Mouse (Mus musculus): Measurements from ENCODE around the gene Smcp.

Gene Smcp

GRCm38 (mm10) chr3:92588858-92589257 lies at the start of gene Smcp:
Gene Smcp, minus strand, starts transcription at chr3:92588997.
- in situ Hi-C loops (cut with MboI, MseI) = no loop called here

GRCm38 (mm10) chr3:92638653-92638991 lies 49.8 kb upstream of the Smcp start:
- in situ Hi-C loops (cut with MboI, MseI) = no loop called here

- in situ Hi-C loops (cut with MboI, MseI) = no loop called here
Observed at GRCm38 (mm10) chr3:92637745-92638652, 49.2 kb upstream of the Smcp start.

- in situ Hi-C loops (cut with MboI, MseI) = loop anchor here in 1 of 2 experiments (25.0 kb wide), 1 partner anchor 959 kb away; no protein-coding TSS in a partner anchor
Observed at GRCm38 (mm10) chr3:92621560-92621959, 32.8 kb upstream of the Smcp start, which contains the start of gene Lce6a. Gene Lce6a, minus strand, starts transcription at chr3:92621660.

- in situ Hi-C loops (cut with MboI, MseI) = loop anchor here in 1 of 2 experiments (25.0 kb wide), 1 partner anchor 948 kb away; no protein-coding TSS in a partner anchor
Observed at GRCm38 (mm10) chr3:92609804-92610203, 21.0 kb upstream of the Smcp start.

- in situ Hi-C loops (cut with MboI, MseI) = loop anchor here in 1 of 2 experiments (25.0 kb wide), 1 partner anchor 945 kb away; no protein-coding TSS in a partner anchor
Observed at GRCm38 (mm10) chr3:92607392-92607791, 18.6 kb upstream of the Smcp start, which contains the start of gene 2210017I01Rik. Gene 2210017I01Rik, minus strand, starts transcription at chr3:92607492.

- in situ Hi-C loops (cut with MboI, MseI) = loop anchor here (5.0 to 25.0 kb wide), 3 partner anchors 445 to 940 kb away; no protein-coding TSS in a partner anchor
Observed at GRCm38 (mm10) chr3:92602169-92602568, 13.4 kb upstream of the Smcp start.

- in situ Hi-C loops (cut with MboI, MseI) = loop anchor here (5.0 to 25.0 kb wide), 3 partner anchors 443 to 938 kb away; no protein-coding TSS in a partner anchor
Observed at GRCm38 (mm10) chr3:92600456-92600855, 11.7 kb upstream of the Smcp start.

- in situ Hi-C loops (cut with MboI, MseI) = loop anchor here (5.0 to 25.0 kb wide), 3 partner anchors 443 to 938 kb away; no protein-coding TSS in a partner anchor
Observed at GRCm38 (mm10) chr3:92599973-92600372, 11.2 kb upstream of the Smcp start.

- in situ Hi-C loops (cut with MboI, MseI) = no loop called here
Observed at GRCm38 (mm10) chr3:92598429-92598828, 9.6 kb upstream of the Smcp start.

GRCm38 (mm10) chr3:92587190-92587589 lies 1.6 kb downstream of the Smcp start:
- in situ Hi-C loops (cut with MboI, MseI) = no loop called here

GRCm38 (mm10) chr3:92585055-92585454 lies 3.7 kb downstream of the Smcp start:
- in situ Hi-C loops (cut with MboI, MseI) = no loop called here

- in situ Hi-C loops (cut with MboI, MseI) = no loop called here
Observed at GRCm38 (mm10) chr3:92583164-92583826, 5.5 kb downstream of the Smcp start.

- in situ Hi-C loops (cut with MboI, MseI) = no loop called here
Observed at GRCm38 (mm10) chr3:92579508-92579907, 9.3 kb downstream of the Smcp start.

- in situ Hi-C loops (cut with MboI, MseI) = no loop called here
Observed at GRCm38 (mm10) chr3:92578652-92579413, 10.0 kb downstream of the Smcp start.

GRCm38 (mm10) chr3:92573449-92574041 lies 15.3 kb downstream of the Smcp start, which contains the start of gene Ivl:
Gene Ivl, minus strand, starts transcription at chr3:92573735.
- in situ Hi-C loops (cut with MboI, MseI) = no loop called here

- in situ Hi-C loops (cut with MboI, MseI) = no loop called here
Observed at GRCm38 (mm10) chr3:92572514-92573155, 16.2 kb downstream of the Smcp start.

- in situ Hi-C loops (cut with MboI, MseI) = no loop called here
Observed at GRCm38 (mm10) chr3:92568752-92569151, 20.0 kb downstream of the Smcp start.

GRCm38 (mm10) chr3:92565418-92565817 lies 23.4 kb downstream of the Smcp start:
- in situ Hi-C loops (cut with MboI, MseI) = no loop called here

- in situ Hi-C loops (cut with MboI, MseI) = no loop called here
Observed at GRCm38 (mm10) chr3:92534411-92534810, 54.4 kb downstream of the Smcp start, which contains the start of gene 2310046K23Rik. Gene 2310046K23Rik, minus strand, starts transcription at chr3:92534511.

Measured in T-helper 17 cell (primary cell).